Mouse (Mus musculus) monocyte, adult 2 months (primary cell): ENCODE results near the gene Actn4.
"Not testable (repeated sequence)": the region's sequence is repeated elsewhere in the genome, so short reads cannot be mapped to it uniquely, and the experiment has no call there.

Source experiments
- DNase-seq, 2 experiments: peaks; one replicate each; pipeline ENCODE4 v3.0.0; 2022; ENCODE audit warnings: low spot score in 2 of 2, low read depth in 1 of 2

Actn4 gene

DNA sequence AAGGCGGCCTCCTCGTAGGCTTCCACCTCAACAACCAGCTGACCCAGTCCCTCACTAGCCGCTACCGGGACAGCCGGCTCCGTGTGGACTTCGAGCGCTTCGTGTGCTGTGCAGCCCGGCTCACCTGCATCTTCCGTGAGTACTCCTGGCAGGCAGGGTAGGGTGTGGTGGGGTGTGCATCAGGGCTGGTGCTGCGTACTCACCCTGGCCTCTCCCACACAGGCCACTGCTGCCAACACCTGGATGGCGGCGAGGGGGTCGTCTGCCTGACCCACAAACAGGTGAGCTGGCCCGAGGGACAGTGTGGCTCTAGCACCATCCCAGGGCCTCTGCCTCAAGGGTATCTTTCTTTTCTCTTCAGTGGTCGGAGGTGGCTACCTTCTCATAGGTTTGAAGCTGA, 69.5 kb downstream of the Actn4 start:
- DNase-seq: no peak

DNA sequence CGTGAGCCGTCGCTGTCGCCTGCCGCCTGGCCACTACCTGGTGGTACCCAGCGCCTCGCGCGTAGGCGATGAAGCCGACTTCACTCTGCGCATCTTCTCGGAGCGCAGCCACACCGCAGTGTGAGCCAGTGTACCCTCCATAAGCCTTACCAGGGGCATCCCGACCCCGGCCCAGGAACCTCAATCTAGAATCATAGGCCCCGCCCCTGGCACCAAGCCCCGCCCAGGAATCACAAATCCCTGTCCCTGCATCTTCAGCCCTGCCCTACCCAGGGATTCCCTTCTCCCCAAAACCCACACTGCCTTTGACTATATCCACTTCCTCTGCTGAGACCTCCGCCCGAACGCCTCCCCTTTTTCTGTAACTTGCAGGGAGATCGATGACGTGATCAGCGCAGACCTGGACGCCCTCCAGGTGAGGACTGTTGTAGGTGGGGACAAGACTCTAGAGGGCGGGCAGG, 73.4 kb downstream of the Actn4 start:
- DNase-seq: no peak

DNA sequence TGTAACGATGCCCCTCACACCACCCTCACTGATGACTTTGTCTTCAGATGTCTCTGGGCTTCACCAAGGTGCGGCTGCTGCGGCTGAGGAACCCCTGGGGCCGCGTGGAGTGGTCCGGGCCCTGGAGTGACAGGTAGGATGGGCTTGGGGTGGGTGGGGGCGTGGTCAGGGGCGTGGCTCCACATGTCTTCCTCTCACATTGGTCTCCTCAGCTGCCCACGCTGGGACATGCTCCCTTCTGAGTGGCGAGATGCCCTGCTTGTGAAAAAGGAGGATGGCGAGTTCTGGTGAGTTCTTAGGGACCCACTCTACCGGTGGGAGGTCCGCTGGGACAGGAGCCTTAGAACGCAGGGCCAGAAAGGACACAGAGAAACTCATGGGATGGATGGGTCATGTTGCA, 75.7 kb downstream of the Actn4 start:
- no peak for DNase-seq

DNA sequence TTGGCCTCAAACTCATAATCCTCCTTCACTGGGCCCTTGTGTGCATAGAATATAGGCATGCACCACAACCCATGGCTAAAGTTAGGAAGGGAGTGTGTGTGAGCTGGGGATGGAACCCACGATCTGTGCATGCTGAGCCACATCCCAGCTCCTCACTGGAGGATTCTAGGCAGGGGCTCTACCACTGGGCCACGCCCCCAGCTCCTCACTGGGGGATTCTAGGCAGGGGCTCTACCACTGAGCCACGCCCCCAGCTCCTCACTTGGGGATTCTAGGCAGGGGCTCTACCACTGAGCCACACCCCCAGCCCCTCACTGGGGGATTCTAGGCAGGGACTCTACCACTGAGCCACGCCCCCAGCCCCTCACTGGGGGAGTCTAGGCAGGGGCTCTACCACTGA, 78.4 kb downstream of the Actn4 start:
- DNase-seq: not testable (repeated sequence)

DNA sequence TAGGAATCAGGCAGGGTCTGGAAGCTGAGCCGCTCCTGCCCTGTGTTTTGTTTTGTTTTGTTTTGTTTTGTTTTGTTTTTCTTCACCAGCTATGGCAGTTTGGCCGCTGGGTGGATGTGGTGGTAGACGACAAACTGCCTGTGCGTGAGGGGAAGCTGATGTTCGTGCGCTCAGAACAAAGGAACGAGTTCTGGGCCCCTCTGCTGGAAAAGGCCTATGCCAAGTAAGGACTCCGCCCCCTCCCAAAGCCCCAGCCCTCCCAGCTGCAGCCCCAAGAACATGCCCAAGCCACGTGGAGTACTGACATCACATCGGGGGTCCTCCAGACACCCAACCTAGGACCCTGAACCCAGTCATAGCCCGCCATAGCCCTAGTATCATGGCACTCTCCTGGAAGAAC, 79.1 kb downstream of the Actn4 start:
- DNase-seq: no peak

DNA sequence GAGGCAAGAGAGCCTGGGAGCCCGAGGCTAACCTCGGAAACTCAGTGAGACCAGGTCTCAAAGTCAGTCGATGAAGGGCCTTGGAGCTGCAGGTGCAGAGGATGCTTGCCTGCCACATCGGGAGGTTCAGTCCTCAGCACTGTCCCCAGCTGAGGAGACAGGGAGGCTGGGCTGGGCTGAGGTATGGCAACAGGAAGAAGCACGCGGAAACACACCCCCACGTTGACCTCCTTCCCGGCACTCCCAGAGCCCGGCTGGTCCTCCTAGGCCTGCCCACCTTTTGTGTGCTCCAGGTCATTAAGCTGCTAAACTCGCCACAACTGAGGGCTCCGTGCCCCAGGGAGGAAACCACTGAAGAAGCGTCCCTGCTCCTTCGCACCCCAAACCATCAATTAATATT, 80.9 kb downstream of the Actn4 start, which contains the start of gene Capn12:
Capn12 (plus strand) TSS at position 224 of the 400 bp plus-strand sequence.
- no peak for DNase-seq

DNA sequence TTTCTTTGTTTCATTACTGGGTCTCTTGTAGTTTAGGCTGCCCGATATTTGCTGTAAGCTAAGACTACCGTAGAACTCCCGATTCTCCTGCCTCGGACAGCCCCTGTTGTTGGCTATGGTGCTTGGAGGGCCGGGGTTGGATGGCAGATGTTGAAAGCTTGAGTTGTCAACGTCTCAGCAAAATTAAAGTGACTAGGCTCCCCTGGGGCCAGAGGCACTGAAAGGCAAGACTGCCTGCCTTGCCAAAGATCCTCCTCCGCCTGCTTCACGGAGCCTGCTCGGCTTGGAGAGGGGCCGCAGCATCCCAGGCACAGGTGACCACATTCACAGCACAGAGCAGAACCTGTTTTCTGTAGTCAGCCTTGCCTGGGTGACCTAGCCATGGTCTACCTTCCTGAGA, 81.6 kb downstream of the Actn4 start:
- DNase-seq: no peak

DNA sequence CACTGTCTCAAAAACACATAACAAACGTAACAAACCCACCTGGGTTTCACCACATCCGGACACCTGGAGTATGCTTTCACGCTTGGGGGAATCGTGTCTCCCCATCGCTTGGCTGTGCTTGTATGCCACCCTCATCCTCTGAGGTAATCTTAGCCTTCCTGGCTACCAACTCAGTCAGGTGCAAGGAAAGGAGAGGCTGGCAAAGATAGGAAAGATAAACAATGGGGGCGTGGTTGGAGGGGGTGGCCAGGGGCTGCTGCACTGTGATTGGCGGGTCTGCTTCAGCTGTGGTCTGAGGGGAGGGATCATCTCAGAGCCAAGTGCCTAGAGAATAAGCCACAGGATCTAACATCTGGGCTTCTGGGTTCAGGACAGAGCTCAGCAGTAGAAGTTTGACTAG, 82.5 kb downstream of the Actn4 start:
- DNase-seq: no peak

DNA sequence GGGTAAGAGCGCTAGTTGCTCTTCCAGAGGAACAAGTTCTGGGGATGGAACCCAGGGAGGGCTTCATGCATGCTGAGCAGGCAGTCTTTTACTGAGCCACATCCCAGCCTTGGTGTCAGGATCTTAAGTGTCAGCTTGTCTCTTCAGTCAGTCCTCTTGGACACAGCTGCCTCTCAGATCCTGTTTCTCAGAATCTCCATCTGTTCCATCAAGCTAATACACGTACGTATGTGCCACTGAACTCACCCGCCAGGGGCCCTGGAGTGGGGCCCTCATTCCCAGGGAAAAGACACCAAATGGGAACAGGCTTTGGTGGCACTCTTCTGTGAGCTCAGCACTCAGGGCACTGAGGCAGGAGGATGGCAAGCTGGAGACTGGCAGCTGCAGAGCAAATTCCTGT, 84.3 kb downstream of the Actn4 start:
- no peak for DNase-seq

DNA sequence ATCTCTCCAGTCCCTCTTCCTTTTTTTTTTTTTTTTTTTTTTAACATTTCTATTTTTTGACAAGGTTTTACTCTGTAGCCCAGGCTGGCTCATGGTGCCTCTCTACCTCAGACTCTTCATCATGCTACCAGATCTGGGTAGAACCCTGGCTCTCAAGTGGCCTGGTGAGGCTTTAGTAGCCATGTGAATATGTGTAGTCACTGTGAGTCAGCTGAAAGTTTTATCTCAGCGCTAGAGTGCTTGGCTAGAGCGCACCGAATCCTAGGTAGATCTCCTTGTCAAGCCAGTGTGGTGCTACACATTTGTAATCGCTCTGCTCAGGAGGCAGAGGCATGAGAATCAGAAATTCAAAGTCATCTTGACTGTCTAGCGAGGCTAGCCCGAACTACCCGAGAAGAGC, 85.0 kb downstream of the Actn4 start:
- DNase-seq: no peak

DNA sequence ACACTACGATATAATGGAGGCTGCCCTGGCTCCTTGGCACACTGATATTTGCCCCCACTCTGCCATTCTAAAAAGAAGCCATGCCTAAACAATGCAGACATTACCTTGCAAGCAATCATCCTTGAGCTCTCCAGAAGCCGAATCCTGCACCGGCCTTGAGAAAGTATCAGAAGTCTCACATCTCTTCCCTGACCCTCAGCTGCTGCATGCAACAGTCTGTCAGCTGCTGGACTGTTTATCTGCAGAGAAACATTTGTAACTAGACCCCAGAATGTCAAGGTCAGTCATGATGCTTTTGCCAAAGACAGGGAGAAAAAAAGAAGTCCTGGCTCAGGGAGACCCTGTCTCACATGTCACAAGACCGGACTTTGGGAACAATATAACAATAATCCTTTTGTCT, 86.0 kb downstream of the Actn4 start:
- DNase-seq: no peak

DNA sequence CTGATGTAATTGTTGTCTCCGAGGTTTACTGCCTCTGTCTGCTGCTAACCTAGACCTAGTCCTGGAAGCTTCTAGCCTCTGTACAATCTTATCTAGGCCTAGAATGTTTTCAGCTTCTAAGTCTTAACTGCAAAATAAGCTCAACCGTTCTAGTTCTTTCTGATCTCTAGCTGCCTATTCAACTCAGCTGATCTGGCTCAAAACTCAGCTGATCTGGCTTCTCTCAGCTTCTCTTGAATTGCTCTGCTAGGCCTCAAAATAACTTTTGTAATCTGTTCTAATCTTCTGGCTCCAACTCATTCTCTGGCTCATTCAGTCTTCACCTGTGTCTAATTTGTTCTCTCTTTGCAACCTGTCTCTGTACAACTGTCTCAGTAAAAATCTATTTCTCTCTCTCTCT, 87.6 kb downstream of the Actn4 start:
- DNase-seq: no peak

DNA sequence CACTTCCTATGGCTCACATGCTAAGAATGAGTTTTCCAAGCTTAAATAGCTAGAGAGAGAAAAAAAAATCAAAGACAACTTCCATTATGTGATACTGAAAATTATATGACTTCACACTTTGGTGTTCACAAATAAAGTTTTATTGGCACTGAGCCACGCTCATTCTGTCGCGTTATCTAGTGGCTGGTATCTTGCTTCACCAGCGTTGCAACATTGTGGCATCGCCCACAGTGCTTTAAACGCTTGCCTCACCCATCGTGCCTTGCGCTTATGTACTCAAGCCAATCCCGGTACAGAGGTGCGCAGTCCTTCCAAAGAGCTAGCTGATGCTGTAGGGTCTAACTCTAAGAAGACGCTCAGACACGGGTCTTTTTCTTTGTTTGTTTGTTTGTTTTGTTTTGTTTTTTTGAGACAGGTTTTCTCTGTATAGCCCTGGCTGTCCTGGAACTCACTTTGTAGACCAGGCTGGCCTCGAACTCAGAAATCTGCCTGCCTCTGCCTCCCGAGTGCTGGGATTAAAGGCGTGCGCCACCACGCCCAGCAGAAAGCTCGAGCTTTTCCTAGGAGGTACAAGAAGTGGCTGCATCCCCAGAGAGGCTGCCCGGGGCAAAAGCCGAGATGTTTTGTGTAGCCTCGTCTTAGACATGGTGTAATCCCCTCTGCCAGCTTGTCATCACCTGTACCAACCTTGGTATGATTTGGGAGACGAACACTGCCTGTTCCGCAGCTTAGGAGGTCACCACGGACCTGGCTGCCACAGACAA, 91.1 kb downstream of the Actn4 start:
- DNase-seq: no peak

DNA sequence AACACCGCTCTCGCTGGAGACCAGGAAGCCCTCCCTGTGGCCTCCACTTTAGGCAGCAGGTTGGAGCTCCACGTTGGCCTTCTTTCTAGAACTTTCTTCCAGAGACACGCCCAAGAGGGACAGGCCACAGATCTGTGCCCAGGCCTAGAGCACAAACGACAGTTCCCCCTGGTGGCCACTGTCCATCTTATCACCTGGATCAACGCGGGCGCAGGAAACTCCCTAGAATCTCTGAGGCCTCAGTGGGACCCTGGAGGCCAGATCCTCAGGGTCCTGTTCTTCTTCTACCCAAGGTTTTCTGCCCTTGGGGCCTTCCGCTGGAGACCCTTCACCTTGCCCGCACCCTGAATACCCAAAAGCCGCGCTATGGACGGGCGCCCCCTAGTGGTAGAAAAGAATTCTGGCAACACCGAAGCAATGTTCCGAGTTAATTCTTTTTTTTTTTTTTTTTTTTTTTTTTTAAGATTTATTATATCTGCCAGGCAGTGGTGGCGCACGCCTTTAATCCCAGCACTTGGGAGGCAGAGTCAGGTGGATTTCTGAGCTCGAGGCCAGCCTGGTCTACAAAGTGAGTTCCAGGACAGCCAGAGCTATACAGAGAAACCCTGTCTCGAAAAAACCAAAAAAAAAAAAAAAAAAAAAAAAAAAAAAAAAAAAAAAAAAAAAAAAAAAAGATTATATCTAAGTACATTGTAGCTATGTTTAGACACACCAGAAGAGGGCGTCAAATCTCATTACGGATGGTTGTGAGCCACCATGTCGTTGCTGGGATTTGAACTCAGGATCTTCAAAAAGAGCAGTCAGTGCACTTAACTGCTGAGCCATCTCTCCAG, 94.4 kb downstream of the Actn4 start:
- DNase-seq: peak; percentile 17 to 59

DNA sequence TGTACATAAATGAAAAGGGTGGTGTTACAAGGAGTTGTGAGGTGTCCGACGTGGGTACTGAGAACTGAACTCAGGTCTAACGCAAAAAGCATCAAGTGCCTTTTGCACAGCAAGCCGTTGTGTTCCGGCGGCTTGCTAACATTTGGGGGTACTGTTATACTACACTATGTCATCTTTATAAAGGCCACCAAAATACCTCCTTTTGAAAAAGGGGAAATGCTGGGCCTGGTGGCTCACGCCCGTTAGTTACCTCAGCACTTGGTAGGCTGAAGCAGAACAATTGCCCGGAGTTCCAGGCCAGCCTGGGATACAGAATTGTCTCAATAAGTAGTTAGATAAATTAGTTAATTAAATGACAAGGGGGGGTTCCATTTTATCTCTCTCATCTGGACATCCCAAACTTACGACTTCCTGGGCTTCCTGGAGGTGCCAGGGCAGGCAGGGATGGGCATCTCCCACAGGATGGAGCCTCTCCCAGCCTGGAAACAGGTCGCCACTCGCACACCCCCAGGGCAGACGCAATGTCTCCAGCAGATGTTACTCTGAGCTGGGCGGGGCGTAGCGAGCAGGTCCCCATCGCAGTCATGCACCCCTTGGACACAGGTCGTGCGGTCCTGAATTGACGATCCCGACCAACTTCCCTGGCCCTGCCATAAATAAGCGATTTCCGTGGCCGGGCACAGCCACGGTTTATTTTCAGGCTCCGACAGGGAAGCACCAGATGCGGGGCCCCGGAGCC, 95.2 kb downstream of the Actn4 start:
- no peak for DNase-seq

DNA sequence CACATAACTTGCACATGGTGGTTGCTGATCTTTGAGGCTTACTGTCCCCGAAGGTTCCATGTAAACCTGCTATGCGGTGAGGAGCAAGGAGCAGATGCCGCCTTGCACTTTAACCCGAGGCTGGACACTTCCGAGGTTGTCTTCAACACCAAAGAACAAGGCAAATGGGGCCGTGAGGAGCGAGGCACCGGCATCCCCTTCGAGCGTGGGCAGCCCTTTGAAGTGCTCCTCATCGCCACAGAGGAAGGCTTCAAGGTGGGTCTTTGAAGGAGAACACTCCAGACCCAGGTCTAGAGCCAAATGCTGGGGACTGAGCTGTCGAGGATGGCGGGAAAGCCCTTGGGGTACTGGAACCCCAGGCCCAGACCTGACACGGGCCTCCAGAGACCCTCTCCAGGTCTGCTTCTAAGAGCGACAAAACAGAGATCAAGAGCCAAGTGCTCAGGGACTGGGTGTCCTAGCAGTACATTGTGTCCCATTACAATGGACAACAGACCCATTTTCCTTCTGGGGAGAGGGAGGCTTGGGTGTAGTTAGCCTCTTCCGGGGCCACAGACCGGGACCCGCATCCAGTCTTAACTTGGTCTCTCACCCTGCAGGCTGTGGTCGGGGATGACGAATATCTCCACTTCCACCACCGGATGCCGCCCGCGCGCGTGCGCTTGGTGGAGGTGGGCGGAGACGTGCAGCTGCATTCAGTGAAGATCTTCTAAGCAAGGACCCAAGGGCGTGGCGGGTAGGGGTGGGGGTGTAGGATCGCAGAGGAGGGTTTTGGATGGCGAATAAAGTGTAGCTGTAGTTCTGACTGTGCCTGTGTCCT, 96.4 kb downstream of the Actn4 start:
- peak; percentile 45 to 72 for DNase-seq

DNA sequence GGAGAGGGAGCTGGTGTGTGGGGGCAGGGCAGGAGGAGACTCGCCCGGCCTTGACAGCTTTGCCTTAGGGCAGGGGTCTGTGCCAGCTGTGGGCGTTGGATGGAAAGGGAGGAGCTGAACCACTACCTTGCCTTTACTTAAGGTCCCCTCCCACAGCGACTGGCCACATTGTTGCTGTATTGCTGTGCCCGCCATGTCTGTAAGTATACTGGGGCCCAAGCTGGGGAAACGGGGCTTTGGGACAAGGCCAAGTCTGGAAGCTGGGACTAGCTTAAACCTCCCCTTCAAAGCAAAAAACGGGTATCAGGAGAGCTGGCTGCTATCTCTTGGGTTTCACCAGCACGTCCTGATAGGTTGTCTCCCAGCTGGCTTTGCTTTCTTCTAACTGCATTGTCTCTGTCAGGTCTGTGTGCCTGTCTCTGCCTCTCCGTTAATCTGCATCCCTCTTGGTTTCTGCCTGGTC, 97.8 kb downstream of the Actn4 start:
- DNase-seq: no peak

DNA sequence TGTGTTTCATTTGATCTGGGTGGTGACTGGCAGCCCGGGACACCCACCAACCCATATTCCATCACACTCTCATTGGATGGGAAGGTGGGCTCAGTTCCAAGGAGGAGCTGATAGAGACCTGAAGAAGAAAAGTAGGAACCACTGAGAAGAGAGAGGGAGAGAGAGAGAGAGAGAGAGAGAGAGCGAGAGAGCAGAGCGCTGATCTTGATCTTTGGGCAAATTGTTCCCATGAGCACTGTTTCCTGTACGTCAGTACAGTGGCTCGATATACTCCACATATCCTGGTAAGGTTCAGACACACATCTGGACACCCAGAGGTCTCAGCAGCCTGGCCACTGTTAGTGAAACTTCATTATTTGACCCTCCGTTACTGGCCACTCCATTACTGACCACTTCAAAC, 98.6 kb downstream of the Actn4 start, which contains the start of gene Lgals7:
Lgals7 (plus strand) TSS at position 314 of the 400 bp plus-strand sequence.
- no peak for DNase-seq

DNA sequence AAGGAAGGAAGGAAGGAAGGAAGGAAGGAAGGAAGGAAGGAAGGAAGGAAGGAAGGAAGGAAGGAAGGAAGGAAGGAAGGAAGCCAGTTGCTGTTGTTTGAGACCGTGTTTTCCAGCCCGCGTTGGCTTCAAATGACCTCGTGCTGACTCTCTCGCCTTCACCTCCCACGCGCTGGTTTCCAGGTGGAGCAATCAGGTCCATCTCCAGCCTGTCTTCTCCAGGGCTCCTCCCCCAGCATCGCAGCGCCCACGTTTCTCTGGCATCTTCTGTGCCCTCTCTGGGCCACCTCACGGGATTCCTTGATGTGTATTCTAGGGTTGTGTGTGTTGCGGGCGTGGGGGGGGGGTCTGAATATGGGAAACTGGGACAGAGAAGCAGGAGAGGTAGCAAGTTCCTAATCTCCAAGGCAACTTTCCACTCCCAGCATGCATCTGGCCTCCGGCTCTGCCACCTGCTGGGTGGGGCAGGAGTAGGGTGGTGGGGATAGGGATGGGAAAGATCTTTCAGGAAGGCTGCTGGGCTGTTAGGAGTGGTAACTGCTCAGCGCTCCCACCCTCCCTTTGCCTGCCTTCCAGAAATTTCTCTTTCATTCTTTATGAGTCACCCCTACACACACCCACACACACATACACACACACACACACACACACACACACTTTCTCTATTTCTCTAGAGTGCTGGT, 99.2 kb downstream of the Actn4 start:
- no peak for DNase-seq

DNA sequence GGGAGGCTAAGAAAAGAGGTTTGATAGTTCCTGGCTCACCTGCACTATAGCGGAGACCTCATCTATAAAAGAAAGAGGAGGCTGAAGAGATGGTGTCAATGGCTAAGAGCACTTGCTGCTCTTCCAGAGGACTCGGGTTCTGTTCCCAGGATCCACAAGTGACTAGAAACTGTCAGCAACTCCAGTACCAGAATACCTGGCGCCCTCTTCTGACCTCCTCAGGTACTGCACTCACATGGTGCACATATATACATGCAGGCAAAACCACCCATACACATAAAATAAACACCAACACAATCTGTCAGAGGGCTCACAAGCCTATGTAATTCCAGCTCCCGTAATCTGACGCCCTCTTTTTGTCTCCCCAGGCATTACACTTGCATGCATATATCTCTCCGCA, 101.2 kb downstream of the Actn4 start:
- DNase-seq: no peak
